Mouse (Mus musculus): ENCODE measurements at regions not wholly inside any gene's neighbourhood (a gene's known extent, or its start where the extent isn't known, plus 50 kb on each side); places are given as distances from the start of the nearest gene placed in this dataset.

GRCm38 (mm10) chr9:32815473-32815872, 179.5 kb downstream of the Ets1 start:
- no peak overlapping the region for H3K27ac ChIP-seq
- H3K4me1 ChIP-seq = no peaks in the 10 kb centered on the region
- no peak for ATAC-seq
- H3K4me2 ChIP-seq = no peak overlapping the region
- H3K27me3 ChIP-seq (replicated peaks) = no peaks in the 10 kb centered on the region
- H3K4me3 ChIP-seq = no peak overlapping the region
- no peak overlapping the region for H3K9ac ChIP-seq
- H3K9me3 ChIP-seq (replicated peaks) = no peaks in the 10 kb centered on the region
- 57% methylated on average over 5 of the region's 5 CpGs for WGBS (ENCODE audit: insufficient replicate concordance)
- no peaks in the 10 kb centered on the region for H3K36me3 ChIP-seq

DNA sequence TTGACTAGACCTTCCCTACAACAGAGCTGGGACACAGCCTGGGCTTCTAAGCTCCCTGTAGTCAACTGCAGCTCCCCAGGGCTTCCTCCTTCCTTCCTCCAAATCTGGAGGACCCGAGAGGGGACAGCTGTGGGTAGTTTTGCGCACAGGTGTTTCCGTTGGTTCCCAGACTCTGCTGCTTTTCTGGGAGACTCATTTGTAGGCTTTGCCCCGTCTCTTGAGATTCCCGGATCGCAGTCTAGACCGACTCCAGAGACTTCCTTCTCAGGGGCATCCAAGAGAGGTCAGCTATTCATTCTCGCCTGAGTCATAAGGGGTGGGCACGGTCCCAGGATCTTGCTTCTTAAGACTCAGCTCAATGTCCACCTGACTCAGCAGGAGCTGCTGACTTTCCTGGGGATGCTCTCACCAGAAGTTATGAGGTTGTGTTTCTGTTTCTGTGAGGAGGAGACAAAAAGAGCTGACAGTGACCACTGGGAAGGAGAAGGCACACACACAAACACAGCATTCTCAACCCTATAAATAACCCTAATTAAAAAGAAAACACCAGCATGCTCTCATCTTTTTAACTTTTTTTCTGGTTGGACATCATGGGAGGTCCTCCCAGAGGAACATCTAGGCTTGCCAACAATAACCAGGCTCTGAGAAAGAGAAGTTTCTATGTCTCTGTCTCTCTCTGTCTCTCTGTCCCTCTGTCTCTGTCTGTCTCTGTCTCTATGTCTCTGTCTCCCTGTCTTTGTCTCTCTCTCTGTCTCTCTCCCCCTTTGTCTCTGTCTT, 180.8 kb downstream of the Ets1 start:
- Histone ChIP-seq H3K9me3 (replicated peaks) (no peaks in the 10 kb centered on the region), H3K9ac (no peak overlapping the region), H3K36me3 (no peaks in the 10 kb centered on the region), H3K4me2 (no peak overlapping the region), H3K4me1 (no peaks in the 10 kb centered on the region), H3K4me3 (no peak overlapping the region), H3K27ac (no peak overlapping the region), H3K27me3 (replicated peaks) (no peaks in the 10 kb centered on the region)
- ATAC-seq = no peak
- WGBS (ENCODE audit: insufficient replicate concordance) = 46% methylated on average over 9 of the region's 9 CpGs

DNA sequence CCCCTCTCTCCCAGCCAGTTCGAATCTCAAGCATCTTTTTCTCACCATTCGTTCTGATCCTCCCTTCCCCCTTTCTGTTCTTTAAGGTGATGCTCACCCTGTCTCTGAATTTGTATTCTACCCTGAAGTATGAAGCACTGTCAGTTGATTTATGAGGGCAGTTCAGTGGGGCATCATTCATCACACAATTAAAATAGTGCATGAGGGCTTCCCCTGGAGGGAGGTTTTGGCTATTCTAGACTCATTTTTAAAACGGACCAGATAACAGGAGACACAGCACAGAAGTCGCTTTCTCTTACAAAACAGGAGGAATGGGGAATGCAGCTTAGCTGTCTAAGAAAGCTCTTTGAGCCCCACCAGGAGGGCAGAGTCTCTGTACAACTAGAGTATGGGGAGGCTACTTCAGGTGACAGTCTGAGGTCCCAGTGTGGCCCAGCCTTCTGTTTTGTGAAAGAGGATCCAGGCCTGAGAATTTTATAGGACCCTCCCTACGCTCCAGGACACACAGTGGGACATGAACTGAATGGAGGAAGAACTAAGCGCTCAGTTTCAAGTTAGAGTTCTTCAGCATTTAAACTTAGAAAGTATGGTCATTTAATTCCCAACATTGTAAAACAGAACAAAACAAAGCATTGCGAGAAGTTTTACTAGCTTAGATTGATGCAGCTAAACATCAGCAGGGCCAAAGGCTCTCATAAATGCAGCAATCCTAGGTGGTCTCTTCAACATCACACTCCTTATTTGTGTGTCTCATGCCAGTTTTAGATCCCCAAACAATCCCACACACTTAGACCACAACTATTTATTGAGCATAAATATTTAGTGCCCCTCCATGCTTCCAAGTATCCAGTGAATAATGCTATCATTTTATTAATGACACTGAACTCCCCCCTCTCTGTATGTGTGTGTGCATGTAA, 181.7 kb downstream of the Ets1 start:
- H3K36me3 ChIP-seq = no peaks in the 10 kb centered on the region
- 63% methylated on average over 7 of the region's 7 CpGs for WGBS (ENCODE audit: insufficient replicate concordance)
- ATAC-seq = no peak
- H3K4me1 ChIP-seq = no peaks in the 10 kb centered on the region
- H3K9me3 ChIP-seq (replicated peaks) = no peaks in the 10 kb centered on the region
- H3K4me3 ChIP-seq = no peak overlapping the region
- no peak overlapping the region for H3K9ac ChIP-seq
- H3K4me2 ChIP-seq = no peak overlapping the region
- no peak overlapping the region for H3K27ac ChIP-seq
- no peaks in the 10 kb centered on the region for H3K27me3 ChIP-seq (replicated peaks)

DNA sequence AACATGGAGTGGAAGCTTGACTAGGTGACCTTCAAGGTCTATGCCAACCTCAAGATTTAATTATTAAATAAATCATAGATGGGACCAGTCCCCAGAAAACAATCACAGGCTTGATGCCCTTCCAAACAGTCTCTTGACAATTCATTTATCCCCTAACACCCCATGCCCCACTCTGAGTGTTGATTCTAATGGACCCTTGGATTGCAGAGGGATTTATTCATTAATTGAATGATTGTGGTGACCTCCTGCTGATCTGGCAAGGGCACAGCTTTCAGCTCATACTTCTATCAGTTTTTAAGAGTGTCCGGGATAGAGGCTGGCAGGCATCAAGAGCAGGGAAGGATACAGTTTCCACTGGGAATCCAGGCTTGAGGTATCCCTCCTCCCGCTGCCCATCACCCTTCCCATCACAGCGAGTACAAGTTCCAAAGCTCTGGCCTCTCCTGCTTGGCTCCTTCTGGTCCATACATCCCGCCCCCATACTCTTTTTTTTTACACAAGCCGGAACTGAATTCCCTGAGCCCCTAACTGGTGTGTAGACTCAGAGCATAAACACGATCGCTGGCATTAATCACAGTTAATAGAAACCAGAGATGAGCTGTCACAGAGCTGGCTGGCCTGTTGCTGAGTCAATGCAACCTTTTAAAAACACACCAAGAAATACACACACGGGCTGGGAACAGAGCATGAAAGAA, 187.6 kb downstream of the Ets1 start:
- ATAC-seq = no peak

DNA sequence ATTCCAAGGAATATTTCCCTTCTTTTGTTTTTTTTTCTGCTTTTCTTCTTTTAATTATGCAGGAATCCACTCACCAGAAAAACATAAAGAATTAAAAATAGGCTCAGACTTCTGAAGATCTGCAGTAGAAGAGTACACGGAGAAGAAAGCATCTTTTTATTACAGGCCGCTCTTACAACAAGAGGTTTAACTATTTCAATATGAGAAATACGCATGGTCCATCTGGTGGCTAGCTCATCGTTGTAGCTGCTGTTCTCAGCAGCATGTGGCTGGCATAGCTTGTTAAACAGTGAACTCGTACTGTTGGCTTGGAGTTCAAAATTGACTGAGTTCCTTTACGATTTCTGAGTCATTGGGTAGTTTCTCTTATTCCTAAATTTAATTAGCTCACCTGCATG, 188.1 kb downstream of the Ets1 start:
- H3K4me1 ChIP-seq = no peaks in the 10 kb centered on the region
- no peak overlapping the region for H3K27ac ChIP-seq
- H3K4me3 ChIP-seq = no peak overlapping the region
- no peak overlapping the region for H3K9ac ChIP-seq
- no peaks in the 10 kb centered on the region for H3K9me3 ChIP-seq (replicated peaks)
- no peak for ATAC-seq
- H3K27me3 ChIP-seq (replicated peaks) = no peaks in the 10 kb centered on the region
- 74% methylated on average over 6 of the region's 6 CpGs for WGBS (ENCODE audit: insufficient replicate concordance)
- no peak overlapping the region for H3K4me2 ChIP-seq
- no peaks in the 10 kb centered on the region for H3K36me3 ChIP-seq

More for the DNA sequence above, 187.6 kb downstream of the Ets1 start:
- Histone ChIP-seq H3K27me3 (replicated peaks) (no peaks in the 10 kb centered on the region), H3K9me3 (replicated peaks) (no peaks in the 10 kb centered on the region), H3K4me1 (no peaks in the 10 kb centered on the region), H3K36me3 (no peaks in the 10 kb centered on the region), H3K9ac (no peak overlapping the region), H3K4me2 (no peak overlapping the region), H3K27ac (no peak overlapping the region), H3K4me3 (no peak overlapping the region)
- WGBS (ENCODE audit: insufficient replicate concordance) = 56% methylated on average over 8 of the region's 8 CpGs

DNA sequence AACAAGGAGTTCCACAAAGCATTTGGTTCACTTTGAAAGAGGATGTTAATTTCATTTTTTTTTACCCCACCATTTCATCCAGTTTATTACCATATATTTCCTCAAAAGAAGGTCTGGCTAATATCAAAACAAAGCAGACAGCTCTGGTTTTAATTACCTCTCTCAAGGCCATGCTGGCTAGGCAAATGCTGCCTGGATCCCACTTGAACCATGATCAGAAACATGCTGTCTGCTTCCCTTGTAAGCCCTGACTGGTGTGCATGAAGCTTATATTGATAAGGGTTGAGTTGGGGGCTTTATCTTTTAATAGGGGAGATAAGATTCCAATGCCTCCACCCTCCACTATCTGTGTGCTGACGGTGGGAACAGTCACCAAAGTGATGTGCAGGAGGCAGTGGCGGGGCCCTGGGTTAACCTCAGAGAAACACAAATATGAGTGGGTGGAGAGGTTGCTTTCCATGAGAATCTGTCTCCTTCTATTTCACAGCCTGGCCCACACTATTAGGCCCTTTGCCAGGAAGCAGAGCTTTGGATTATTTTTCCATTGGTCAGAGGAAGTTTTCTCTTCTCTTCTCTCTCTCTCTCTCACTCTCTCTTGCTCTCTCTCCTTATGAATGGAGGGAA, 194.4 kb downstream of the Ets1 start:
- Histone ChIP-seq H3K4me2 (no peak overlapping the region), H3K36me3 (no peaks in the 10 kb centered on the region), H3K27me3 (replicated peaks) (no peaks in the 10 kb centered on the region), H3K9me3 (replicated peaks) (no peaks in the 10 kb centered on the region), H3K4me3 (no peak overlapping the region), H3K9ac (no peak overlapping the region), H3K27ac (no peak overlapping the region), H3K4me1 (no peaks in the 10 kb centered on the region)
- 25% methylated on average over 2 of the region's 2 CpGs for WGBS (ENCODE audit: insufficient replicate concordance)
- no peak for ATAC-seq

DNA sequence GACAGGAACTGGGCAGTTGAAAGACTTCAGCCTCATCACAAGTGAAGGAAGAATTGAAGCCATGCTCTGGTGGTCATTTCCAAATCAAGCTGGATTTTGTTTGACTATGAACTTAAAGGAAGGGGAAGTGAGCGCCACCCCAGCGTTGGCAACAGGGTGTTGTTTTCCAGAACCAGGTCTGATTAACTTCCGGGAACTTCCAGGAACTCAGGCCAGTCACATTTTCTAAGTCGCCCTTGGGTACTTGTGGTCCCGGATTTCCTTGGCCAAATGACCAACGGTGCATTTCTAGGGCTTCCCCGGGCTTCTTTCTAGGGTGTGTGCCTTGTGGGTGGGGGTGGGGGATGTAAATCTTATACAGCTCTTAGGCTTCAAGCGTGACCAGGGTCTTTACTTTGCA, 197.4 kb downstream of the Ets1 start:
- no peaks in the 10 kb centered on the region for H3K9me3 ChIP-seq (replicated peaks)
- ATAC-seq = no peak
- no peak overlapping the region for H3K27ac ChIP-seq
- H3K4me3 ChIP-seq = no peak overlapping the region
- WGBS (ENCODE audit: insufficient replicate concordance) = 67% methylated on average over 8 of the region's 8 CpGs
- H3K4me1 ChIP-seq = no peaks in the 10 kb centered on the region
- H3K9ac ChIP-seq = no peak overlapping the region
- H3K4me2 ChIP-seq = no peak overlapping the region
- H3K27me3 ChIP-seq (replicated peaks) = no peaks in the 10 kb centered on the region
- no peaks in the 10 kb centered on the region for H3K36me3 ChIP-seq

DNA sequence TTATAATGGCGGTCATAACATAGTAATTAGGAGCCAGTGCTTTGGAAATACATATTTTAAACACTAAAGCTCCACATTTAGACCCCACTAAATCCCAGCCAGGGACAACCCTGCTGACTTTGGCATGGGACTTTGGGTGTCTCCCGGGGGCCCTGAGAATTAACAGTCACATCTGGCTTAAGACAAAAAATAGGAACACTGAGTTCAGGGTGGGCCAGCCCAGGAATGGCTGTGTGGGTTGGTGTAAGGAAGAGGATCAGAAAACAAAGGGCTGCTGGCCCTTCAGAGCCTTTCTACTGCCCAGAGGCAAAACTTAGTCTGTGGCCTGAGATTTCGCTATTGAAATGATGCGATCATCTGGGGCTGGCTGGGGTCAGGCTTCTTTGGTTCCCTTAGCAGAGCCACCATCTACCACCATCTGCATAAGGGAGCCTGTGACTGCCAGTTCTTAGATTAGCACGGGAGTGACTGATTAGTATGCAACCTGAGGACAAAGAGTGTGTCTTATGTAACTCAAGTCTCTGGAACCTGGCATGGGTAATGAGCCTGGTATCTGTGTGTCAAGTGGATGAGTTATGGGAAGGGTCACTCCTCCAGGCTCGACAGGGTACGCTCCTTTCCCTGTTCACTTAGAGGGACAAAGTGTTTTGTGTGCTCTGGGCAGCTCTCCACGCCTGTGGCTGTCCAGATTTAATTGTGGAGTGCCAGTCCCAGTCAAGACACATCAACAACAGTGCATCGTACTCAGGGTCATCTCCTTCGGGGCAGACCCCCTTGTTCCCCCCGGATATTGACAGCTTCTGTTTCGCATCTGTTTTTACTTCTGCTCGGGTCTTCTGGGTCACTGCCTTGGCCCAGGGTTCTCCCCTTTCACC, 199.0 kb downstream of the Ets1 start:
- Histone ChIP-seq H3K4me2 (no peak overlapping the region), H3K9ac (no peak overlapping the region), H3K9me3 (replicated peaks) (no peaks in the 10 kb centered on the region), H3K27ac (no peak overlapping the region), H3K36me3 (no peaks in the 10 kb centered on the region), H3K27me3 (replicated peaks) (no peaks in the 10 kb centered on the region), H3K4me3 (no peak overlapping the region), H3K4me1 (no peaks in the 10 kb centered on the region)
- no peak for ATAC-seq
- 63% methylated on average over 13 of the region's 13 CpGs for WGBS (ENCODE audit: insufficient replicate concordance)

DNA sequence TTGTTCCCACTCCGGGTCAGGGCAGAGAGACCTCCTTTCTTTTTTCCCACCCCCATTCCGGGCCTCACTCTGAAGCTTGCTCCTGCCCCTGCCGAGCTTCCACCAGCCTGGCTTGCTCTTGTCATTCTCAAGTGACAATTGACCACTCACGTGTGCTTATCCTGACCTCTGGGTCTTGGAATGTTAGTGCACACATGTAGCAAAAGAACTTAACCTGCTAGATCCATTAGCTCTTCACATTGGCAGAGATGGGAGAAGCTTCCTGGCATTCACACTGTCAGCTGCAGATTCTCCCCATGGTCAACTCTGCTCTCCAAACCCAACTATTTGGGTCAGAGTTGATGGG, 199.6 kb downstream of the Ets1 start:
- WGBS (ENCODE audit: insufficient replicate concordance) = 39% methylated on average over 4 of the region's 4 CpGs
- Histone ChIP-seq H3K27ac (no peak overlapping the region), H3K4me1 (no peaks in the 10 kb centered on the region), H3K9ac (no peak overlapping the region), H3K4me2 (no peak overlapping the region), H3K9me3 (replicated peaks) (no peaks in the 10 kb centered on the region), H3K36me3 (no peaks in the 10 kb centered on the region), H3K4me3 (no peak overlapping the region), H3K27me3 (replicated peaks) (no peaks in the 10 kb centered on the region)
- ATAC-seq = no peak

GRCm38 (mm10) chr9:32836371-32836770, 200.3 kb downstream of the Ets1 start:
- no peaks in the 10 kb centered on the region for H3K27me3 ChIP-seq (replicated peaks)
- no peak overlapping the region for H3K4me2 ChIP-seq
- no peak for ATAC-seq

GRCm38 (mm10) chr9:32847361-32847760, 211.3 kb downstream of the Ets1 start:
- 72% methylated on average over 2 of the region's 2 CpGs for WGBS (ENCODE audit: insufficient replicate concordance)
- Histone ChIP-seq H3K36me3 (no peaks in the 10 kb centered on the region), H3K4me3 (no peak overlapping the region), H3K4me1 (no peaks in the 10 kb centered on the region), H3K9me3 (replicated peaks) (no peaks in the 10 kb centered on the region), H3K9ac (no peak overlapping the region), H3K27ac (no peak overlapping the region), H3K27me3 (replicated peaks) (no peaks in the 10 kb centered on the region), H3K4me2 (no peak overlapping the region)
- no peak for ATAC-seq

More at GRCm38 (mm10) chr9:32836371-32836770, 200.3 kb downstream of the Ets1 start:
- Histone ChIP-seq H3K4me1 (no peaks in the 10 kb centered on the region), H3K9ac (no peak overlapping the region), H3K4me3 (no peak overlapping the region), H3K27ac (no peak overlapping the region), H3K9me3 (replicated peaks) (no peaks in the 10 kb centered on the region), H3K36me3 (no peaks in the 10 kb centered on the region)
- WGBS (ENCODE audit: insufficient replicate concordance) = 49% methylated on average over 5 of the region's 5 CpGs
